Mouse (Mus musculus): ENCODE data around the gene Cers5. TPM values are rescaled to one million over a fixed set of nuclear protein-coding genes. Genes with fewer than 3 reads are reported as not detected.

The Cers5 gene
- polyA plus RNA-seq, 1 experiment from 2014 or later = 61.6 TPM

DNA sequence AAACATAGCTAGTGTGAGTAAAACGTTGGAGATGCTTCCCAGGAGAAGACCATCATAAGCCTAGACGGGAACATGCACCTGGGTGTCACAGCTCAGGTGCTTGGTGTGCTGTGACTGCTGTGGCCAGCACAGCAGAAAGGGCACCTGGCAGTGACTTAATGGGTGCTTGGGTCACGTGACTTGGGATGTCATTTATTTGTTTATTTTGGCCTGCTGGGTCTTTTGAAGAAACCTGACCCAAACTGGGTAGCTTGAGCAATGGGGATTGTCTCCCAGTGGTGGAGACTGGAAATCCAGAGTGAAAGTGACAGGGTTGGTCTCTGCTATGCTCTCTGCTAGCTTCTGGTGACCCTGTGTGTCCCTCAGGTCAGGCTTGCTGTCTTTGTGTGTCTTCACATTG is 61.2 kb downstream of the Cers5 start:
- no peak for ATAC-seq (ENCODE audit: low FRiP score)
- H3K9me3 ChIP-seq (ENCODE audit: control insufficient read depth, low read length) = no peaks in the 10 kb centered on the region
- no peak overlapping the region for H3K4me2 ChIP-seq (replicated peaks; ENCODE audit: low read depth, low read length)
- H3K4me3 ChIP-seq (ENCODE audit: low read depth, low read length) = no peak overlapping the region
- peaks cover 42% of the 10 kb centered on the region for H3K36me3 ChIP-seq (ENCODE audit: control insufficient read depth, insufficient read depth, low read length)
- 86% methylated on average over 3 of the region's 3 CpGs for WGBS
- H3K9ac ChIP-seq (ENCODE audit: low read depth, low read length) = no peak overlapping the region
- H3K4me1 ChIP-seq (replicated peaks; ENCODE audit: control insufficient read depth, insufficient read depth, low read length) = no peaks in the 10 kb centered on the region
- no peaks in the 10 kb centered on the region for H3K27me3 ChIP-seq (ENCODE audit: control insufficient read depth, insufficient read depth, low read length)
- no peak for DNase-seq (ENCODE audit: low spot score)
- H3K27ac ChIP-seq (ENCODE audit: low read depth, low read length) = no peak overlapping the region

DNA sequence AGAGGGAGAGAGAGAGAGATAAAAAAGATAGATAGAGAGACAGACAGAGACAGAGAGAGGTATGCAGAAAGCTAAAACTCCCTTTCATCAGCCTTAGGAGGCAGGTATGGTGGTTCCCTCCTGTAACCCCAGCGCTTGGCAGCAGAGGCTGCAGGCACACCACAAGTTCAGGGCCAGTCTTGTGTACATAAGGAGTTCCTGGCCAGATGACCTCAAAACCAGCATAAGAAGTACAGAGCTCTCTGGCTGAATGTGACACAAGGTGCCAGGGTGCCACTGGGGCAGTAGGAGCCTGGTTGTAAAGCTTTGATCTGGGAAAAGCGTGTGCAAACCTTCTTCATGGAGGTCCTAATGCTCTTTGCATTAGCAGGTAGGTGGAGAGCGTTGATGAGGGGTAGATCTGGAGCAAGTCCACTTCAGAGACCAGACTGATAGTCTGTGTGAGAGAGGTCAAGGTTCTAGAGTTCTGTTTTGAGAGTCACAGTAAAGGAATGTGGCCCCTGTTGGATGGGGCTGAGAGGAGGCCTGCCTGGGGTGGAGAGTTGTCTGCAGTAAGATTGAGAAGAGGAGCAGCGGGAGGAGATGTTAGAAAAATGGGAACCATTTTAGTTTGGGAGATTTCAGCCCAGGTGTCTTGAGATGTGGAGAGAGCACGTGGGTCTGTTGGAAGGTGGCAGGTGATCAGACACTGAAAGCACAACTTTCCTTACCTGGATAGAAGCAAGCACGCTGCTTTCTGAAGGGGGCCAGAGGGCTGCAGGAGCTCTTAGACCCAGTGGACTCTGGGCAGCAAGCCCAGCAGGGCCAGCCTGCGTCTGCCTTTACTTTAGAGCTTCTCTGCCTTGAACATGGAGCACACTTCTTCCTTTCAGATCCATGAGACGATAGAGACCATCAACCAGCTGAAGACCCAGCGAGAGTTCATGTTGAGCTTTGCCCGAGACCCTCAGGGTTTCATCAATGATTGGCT is 62.2 kb downstream of the Cers5 start:
- DNase-seq (ENCODE audit: low spot score) (no peak), ATAC-seq (ENCODE audit: low FRiP score) (no peak)
- H3K36me3 ChIP-seq (ENCODE audit: control insufficient read depth, insufficient read depth, low read length) = peaks cover 42% of the 10 kb centered on the region
- H3K9ac ChIP-seq (ENCODE audit: low read depth, low read length) = no peak overlapping the region
- H3K4me2 ChIP-seq (replicated peaks; ENCODE audit: low read depth, low read length) = no peak overlapping the region
- H3K27me3 ChIP-seq (ENCODE audit: control insufficient read depth, insufficient read depth, low read length) = no peaks in the 10 kb centered on the region
- no peaks in the 10 kb centered on the region for H3K9me3 ChIP-seq (ENCODE audit: control insufficient read depth, low read length)
- H3K27ac ChIP-seq (ENCODE audit: low read depth, low read length) = no peak overlapping the region
- WGBS = 89% methylated on average over 10 of the region's 10 CpGs
- no peaks in the 10 kb centered on the region for H3K4me1 ChIP-seq (replicated peaks; ENCODE audit: control insufficient read depth, insufficient read depth, low read length)
- no peak overlapping the region for H3K4me3 ChIP-seq (ENCODE audit: low read depth, low read length)

DNA sequence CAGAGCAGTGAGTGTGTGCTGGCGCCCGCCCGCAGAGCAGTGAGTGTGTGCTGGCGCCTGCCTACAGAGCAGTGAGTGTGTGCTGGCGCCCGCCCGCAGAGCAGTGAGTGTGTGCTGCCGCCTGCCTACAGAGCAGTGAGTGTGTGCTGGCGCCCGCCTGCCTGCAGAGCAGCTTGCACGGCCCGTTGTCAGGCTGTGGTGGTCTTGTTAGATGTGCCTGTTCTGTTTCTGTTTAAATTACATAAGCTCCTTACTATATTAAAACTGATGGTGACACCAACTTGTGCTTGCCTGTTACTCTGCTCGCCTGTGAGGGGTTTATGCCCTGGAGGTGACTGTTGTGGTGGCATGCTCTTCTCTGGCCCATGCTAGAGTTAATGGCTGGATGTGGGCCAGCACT is 64.5 kb downstream of the Cers5 start:
- WGBS = 96% methylated on average over 13 of the region's 13 CpGs
- no peak for DNase-seq (ENCODE audit: low spot score)
- ATAC-seq (ENCODE audit: low FRiP score) = no peak

DNA sequence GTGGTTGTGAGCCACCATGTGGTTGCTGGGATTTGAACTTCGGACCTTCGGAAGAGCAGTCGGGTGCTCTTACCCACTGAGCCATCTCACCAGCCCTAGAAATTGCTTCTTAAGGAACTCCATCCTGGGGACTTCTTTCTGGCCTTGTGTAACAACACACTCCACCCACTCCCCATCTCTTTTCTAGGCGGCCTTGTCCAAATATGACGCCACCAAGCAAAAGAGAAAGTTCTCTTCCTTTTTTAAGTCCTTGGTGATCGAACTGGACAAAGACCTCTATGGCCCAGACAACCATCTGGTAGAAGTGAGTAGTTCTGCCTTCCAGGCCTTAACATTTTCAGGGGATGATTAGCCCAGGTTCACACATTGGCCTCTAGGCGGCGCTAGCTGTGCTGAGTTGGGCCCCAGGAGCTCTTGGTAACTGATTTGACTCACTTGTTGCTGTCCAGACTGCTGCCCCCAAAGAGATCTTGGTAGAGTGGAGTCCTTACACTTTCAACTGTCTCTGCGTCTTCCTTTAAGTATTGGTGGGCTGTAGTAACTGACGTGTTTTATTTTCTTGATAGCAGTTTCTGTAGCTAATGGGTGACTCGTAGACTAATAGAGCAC is 67.1 kb downstream of the Cers5 start, which contains the start of gene Gm17349:
TSS of gene Gm17349 (minus strand) at position 51 of the 609 bp plus-strand sequence.
- peak within 1 kb of the TSS; percentile 70 for H3K9ac ChIP-seq (ENCODE audit: low read depth, low read length)
- no peaks in the 10 kb centered on the region for H3K27me3 ChIP-seq (ENCODE audit: control insufficient read depth, insufficient read depth, low read length)
- peak within 1 kb of the TSS; percentile 89 for H3K4me3 ChIP-seq (ENCODE audit: low read depth, low read length)
- peak within 1 kb of the TSS; percentile 87 for H3K4me2 ChIP-seq (replicated peaks; ENCODE audit: low read depth, low read length)
- peak within 1 kb of the TSS; percentile 97 for H3K27ac ChIP-seq (ENCODE audit: low read depth, low read length)
- WGBS = 66% methylated on average over 9 of the region's 11 CpGs
- DNase-seq (ENCODE audit: low spot score) = peak; percentile 82
- H3K36me3 ChIP-seq (ENCODE audit: control insufficient read depth, insufficient read depth, low read length) = peaks cover 24% of the 10 kb centered on the region
- ATAC-seq (ENCODE audit: low FRiP score) = no peak
- H3K4me1 ChIP-seq (replicated peaks; ENCODE audit: control insufficient read depth, insufficient read depth, low read length) = peaks cover 18% of the 10 kb centered on the region
- no peaks in the 10 kb centered on the region for H3K9me3 ChIP-seq (ENCODE audit: control insufficient read depth, low read length)

More for the DNA sequence above, 64.5 kb downstream of the Cers5 start:
- Histone ChIP-seq H3K4me1 (replicated peaks; ENCODE audit: control insufficient read depth, insufficient read depth, low read length) (peaks cover 13% of the 10 kb centered on the region), H3K27ac (ENCODE audit: low read depth, low read length) (no peak overlapping the region), H3K9ac (ENCODE audit: low read depth, low read length) (no peak overlapping the region), H3K9me3 (ENCODE audit: control insufficient read depth, low read length) (no peaks in the 10 kb centered on the region), H3K27me3 (ENCODE audit: control insufficient read depth, insufficient read depth, low read length) (no peaks in the 10 kb centered on the region), H3K4me3 (ENCODE audit: low read depth, low read length) (no peak overlapping the region), H3K4me2 (replicated peaks; ENCODE audit: low read depth, low read length) (no peak overlapping the region), H3K36me3 (ENCODE audit: control insufficient read depth, insufficient read depth, low read length) (peaks cover 40% of the 10 kb centered on the region)

DNA sequence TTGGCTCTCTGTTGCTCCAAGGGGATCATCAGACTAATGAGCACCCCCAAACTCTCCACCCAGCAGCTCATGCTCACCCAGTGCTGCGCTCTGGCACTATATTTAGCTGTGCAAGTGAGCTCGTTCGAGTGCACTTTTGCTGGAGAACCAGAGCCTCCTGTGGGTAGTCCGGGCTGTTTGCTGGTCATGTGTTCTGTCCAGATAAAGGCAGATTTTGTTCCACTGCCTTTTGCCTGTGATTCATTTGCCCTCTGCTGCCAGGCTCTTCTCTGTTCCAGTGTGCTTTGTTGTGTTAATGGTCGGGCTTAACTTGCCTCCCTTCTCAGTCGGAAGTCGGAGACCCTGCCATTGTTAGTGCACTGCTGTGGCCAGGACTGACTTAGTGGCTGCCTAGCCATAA is 67.8 kb downstream of the Cers5 start:
- ATAC-seq (ENCODE audit: low FRiP score) (no peak), DNase-seq (ENCODE audit: low spot score) (no peak)
- H3K36me3 ChIP-seq (ENCODE audit: control insufficient read depth, insufficient read depth, low read length) = peaks cover 20% of the 10 kb centered on the region
- peaks cover 18% of the 10 kb centered on the region for H3K4me1 ChIP-seq (replicated peaks; ENCODE audit: control insufficient read depth, insufficient read depth, low read length)
- peak overlapping the region; percentile 70 for H3K9ac ChIP-seq (ENCODE audit: low read depth, low read length)
- H3K27ac ChIP-seq (ENCODE audit: low read depth, low read length) = peak overlapping the region; percentile 97
- peak overlapping the region; percentile 87 for H3K4me2 ChIP-seq (replicated peaks; ENCODE audit: low read depth, low read length)
- 33% methylated on average over 7 of the region's 7 CpGs for WGBS
- no peaks in the 10 kb centered on the region for H3K27me3 ChIP-seq (ENCODE audit: control insufficient read depth, insufficient read depth, low read length)
- no peaks in the 10 kb centered on the region for H3K9me3 ChIP-seq (ENCODE audit: control insufficient read depth, low read length)
- peak overlapping the region; percentile 89 for H3K4me3 ChIP-seq (ENCODE audit: low read depth, low read length)

DNA sequence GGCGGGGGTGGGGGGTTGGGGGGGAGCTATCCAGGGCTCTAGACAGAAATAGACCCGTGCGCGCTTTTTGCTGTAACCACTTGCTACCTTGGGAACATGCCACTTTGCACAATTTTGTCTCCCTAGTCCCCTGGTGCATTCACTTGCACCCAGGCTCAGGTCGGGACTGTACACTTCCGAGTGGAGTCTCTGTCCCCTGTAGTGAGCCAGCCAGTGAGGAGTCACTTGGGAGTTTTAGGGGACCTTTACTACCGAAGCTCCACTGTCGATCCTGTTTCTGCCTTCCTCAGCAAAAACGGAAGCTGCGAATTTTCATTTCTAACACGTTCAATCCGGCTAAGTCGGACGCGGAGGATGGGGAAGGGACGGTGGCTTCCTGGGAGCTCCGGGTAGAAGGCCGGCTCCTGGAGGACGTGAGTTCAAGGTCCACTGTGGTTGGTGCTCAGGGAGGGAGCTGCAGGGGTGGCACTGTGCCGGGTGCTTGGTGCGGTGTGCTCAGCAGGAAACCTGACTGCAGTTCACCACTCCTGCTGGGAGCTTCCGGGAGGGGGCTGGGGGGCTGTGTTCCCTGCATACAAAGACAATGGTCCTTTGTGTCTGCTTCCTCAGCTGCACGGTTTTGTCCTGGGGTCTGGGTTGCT is 68.5 kb downstream of the Cers5 start:
- 26% methylated on average over 23 of the region's 23 CpGs for WGBS
- DNase-seq (ENCODE audit: low spot score) = no peak
- no peaks in the 10 kb centered on the region for H3K27me3 ChIP-seq (ENCODE audit: control insufficient read depth, insufficient read depth, low read length)
- H3K9me3 ChIP-seq (ENCODE audit: control insufficient read depth, low read length) = no peaks in the 10 kb centered on the region
- peak overlapping the region; percentile 89 for H3K4me3 ChIP-seq (ENCODE audit: low read depth, low read length)
- ATAC-seq (ENCODE audit: low FRiP score) = no peak
- H3K9ac ChIP-seq (ENCODE audit: low read depth, low read length) = peak overlapping the region; percentile 70
- H3K36me3 ChIP-seq (ENCODE audit: control insufficient read depth, insufficient read depth, low read length) = peaks cover 19% of the 10 kb centered on the region
- peak overlapping the region; percentile 97 for H3K27ac ChIP-seq (ENCODE audit: low read depth, low read length)
- H3K4me2 ChIP-seq (replicated peaks; ENCODE audit: low read depth, low read length) = peak overlapping the region; percentile 87
- peaks cover 18% of the 10 kb centered on the region for H3K4me1 ChIP-seq (replicated peaks; ENCODE audit: control insufficient read depth, insufficient read depth, low read length)

DNA sequence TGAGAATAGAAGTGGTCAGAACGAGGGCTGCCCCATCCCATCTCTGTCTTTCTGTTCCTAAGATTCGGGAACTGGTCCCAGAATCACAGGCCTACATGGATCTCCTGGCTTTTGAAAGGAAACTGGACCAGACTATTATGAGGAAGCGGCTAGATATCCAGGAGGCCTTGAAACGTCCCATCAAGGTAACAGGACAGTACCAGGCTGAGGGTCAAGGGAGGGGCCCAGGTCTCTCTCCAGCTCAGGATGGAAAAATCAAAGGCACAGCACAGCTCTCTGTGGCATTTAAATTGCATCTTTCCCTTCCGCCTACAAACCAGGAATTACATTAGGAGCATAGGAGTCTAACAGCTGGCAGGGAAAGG is 69.0 kb downstream of the Cers5 start:
- Histone ChIP-seq H3K27ac (ENCODE audit: low read depth, low read length) (peak overlapping the region; percentile 97), H3K4me1 (replicated peaks; ENCODE audit: control insufficient read depth, insufficient read depth, low read length) (peaks cover 18% of the 10 kb centered on the region), H3K4me3 (ENCODE audit: low read depth, low read length) (peak overlapping the region; percentile 89), H3K9me3 (ENCODE audit: control insufficient read depth, low read length) (no peaks in the 10 kb centered on the region), H3K9ac (ENCODE audit: low read depth, low read length) (peak overlapping the region; percentile 98), H3K4me2 (replicated peaks; ENCODE audit: low read depth, low read length) (peak overlapping the region; percentile 87), H3K27me3 (ENCODE audit: control insufficient read depth, insufficient read depth, low read length) (no peaks in the 10 kb centered on the region), H3K36me3 (ENCODE audit: control insufficient read depth, insufficient read depth, low read length) (peaks cover 14% of the 10 kb centered on the region)
- WGBS = 78% methylated on average over 5 of the region's 5 CpGs
- no peak for ATAC-seq (ENCODE audit: low FRiP score)
- DNase-seq (ENCODE audit: low spot score) = no peak

DNA sequence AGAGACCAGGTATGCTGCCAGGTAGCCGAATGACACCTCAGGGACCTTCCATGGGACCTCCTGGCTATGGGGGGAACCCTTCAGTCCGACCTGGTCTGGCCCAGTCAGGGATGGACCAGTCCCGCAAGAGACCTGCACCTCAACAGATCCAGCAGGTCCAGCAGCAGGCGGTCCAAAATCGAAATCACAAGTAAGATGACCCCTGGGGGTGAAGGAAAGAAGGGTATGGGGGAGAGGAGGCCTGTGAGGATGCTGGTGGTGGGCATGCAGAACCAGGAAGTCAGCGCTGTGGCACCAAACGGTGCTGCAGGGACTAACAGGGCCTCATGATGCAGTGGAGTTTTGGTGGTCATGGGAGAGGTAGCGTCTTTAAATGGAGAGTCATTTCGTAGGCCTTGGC is 69.6 kb downstream of the Cers5 start:
- H3K36me3 ChIP-seq (ENCODE audit: control insufficient read depth, insufficient read depth, low read length) = peaks cover 10% of the 10 kb centered on the region
- peaks cover 18% of the 10 kb centered on the region for H3K4me1 ChIP-seq (replicated peaks; ENCODE audit: control insufficient read depth, insufficient read depth, low read length)
- ATAC-seq (ENCODE audit: low FRiP score) (no peak), DNase-seq (ENCODE audit: low spot score) (no peak)
- no peaks in the 10 kb centered on the region for H3K27me3 ChIP-seq (ENCODE audit: control insufficient read depth, insufficient read depth, low read length)
- 60% methylated on average over 9 of the region's 9 CpGs for WGBS
- H3K9ac ChIP-seq (ENCODE audit: low read depth, low read length) = peak overlapping the region; percentile 98
- H3K4me3 ChIP-seq (ENCODE audit: low read depth, low read length) = peak overlapping the region; percentile 89
- peak overlapping the region; percentile 97 for H3K27ac ChIP-seq (ENCODE audit: low read depth, low read length)
- H3K9me3 ChIP-seq (ENCODE audit: control insufficient read depth, low read length) = no peaks in the 10 kb centered on the region
- H3K4me2 ChIP-seq (replicated peaks; ENCODE audit: low read depth, low read length) = peak overlapping the region; percentile 87

Data from hindbrain, embryonic 11.5 days (tissue).